Mouse (Mus musculus) megakaryocyte, embryonic 14.5 days (primary cell): ENCODE measurements around the gene Sertad4.

ENCODE experiments used
- FLI1 ChIP-seq: IDR thresholded peaks from 2 replicates; pipeline ENCODE4 v1.6.1; 2012; ENCODE audit warnings: low read length, inconsistent platforms, mixed read lengths
- GATA1 ChIP-seq: IDR thresholded peaks from 3 replicates; pipeline ENCODE4 v1.6.1; 2012; ENCODE audit warnings: mixed read lengths, low read length, inconsistent platforms, borderline replicate concordance

DNA sequence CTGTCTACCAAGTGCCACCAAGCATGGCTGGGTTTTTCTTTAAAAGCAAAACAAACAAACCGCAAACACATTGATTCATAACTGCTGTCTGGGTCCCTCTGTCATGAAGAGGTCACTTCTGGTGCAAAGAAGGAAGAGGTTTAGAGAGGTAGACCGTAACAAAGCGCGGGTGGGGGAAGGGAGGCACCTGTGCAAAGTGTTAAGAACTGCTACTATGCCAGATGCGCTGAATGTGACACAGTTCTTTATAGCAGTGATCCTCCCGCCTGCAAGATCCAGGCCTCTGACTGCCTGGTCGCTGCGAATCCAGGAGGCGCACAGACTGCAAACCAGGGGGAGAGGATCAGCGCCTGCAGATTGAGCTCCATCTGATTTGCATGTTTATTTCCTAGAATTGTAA lies 855 bp upstream of the Sertad4 start:
- TF ChIP-seq GATA1 (no peak), FLI1 (no peak)
